ENCODE assay signal across 8 mouse cellular contexts in the genomic region with DNA sequence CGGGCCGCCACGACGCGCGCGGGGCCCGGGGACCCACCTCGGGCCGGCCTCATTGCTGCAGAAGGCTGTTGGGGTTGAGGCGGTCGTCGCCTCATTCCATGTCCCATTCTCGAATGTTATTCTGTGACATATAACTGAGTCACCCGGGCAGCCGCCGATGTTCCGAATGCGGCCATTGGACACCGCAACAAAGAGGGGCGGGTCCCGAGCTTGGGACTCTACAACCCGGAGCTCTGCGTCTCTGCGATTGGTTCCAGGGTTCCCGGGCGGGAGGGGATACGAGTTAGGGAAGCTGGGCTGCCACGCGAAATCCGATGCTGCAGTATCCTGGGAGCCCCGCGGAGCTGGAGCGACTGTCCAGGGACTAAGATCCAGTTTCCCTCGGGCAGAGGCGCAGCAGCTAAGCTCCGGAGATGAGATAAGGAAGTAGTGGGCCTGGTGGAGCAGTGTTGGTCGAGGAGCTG. TPM values are rescaled to one million over a fixed set of nuclear protein-coding genes. Genes with fewer than 3 reads are reported as not detected.
DNase-seq lines count a peak whose midpoint lies in the region; ATAC-seq lines count a peak whose summit lies in the region.

Vash2 (minus strand) TSS at position 197 of the 464 bp plus-strand sequence.

- peaks cover 75% of the 10 kb centered on the region for H3K27me3 ChIP-seq in erythroblast, embryonic 14.5 days (ENCODE audit: control insufficient read depth)
- no peaks in the 10 kb centered on the region for H3K27me3 ChIP-seq in intestine, embryonic 16.5 days (replicated peaks; ENCODE audit: control insufficient read depth, insufficient read depth, low read length)

- H3K27ac ChIP-seq in intestine, embryonic 16.5 days (ENCODE audit: low read length), result peak within 1 kb of the TSS; percentile 91

- H3K9me3 ChIP-seq in erythroblast, embryonic 14.5 days (ENCODE audit: control insufficient read depth, low read length), result peaks cover 5% of the 10 kb centered on the region; the same call in 1 of the 2 replicates
- no peaks in the 10 kb centered on the region for H3K9me3 ChIP-seq in intestine, embryonic 16.5 days (ENCODE audit: control insufficient read depth, low read length)

- H3K4me3 ChIP-seq in erythroblast, embryonic 14.5 days (replicated peaks), result peak within 1 kb of the TSS; percentile 30
- H3K4me3 ChIP-seq in intestine, embryonic 16.5 days (ENCODE audit: low read length), result peak within 1 kb of the TSS; percentile 70

- no peaks in the 10 kb centered on the region for H3K36me3 ChIP-seq in erythroblast, embryonic 14.5 days (ENCODE audit: control insufficient read depth)
- H3K36me3 ChIP-seq in intestine, embryonic 16.5 days (ENCODE audit: control insufficient read depth, insufficient read depth, low read length), result no peaks in the 10 kb centered on the region

- intact Hi-C loops in left cerebral cortex, postnatal 14 days (cut with DNase I), result no loop called here

- no peak for ATAC-seq in erythroblast, adult 5-6 weeks (replicated peaks; ENCODE audit: low FRiP score, poor library complexity, severe bottlenecking)
- peak; percentile 98 for ATAC-seq in intestine, embryonic 16.5 days
- ATAC-seq in megakaryocyte progenitor cell, adult 5-6 weeks (replicated peaks; ENCODE audit: poor library complexity), result peak; percentile 71

- H3K9ac ChIP-seq in intestine, embryonic 16.5 days (ENCODE audit: low read depth, low read length), result peak within 1 kb of the TSS; percentile 79

- no peaks in the 10 kb centered on the region for H3K4me1 ChIP-seq in erythroblast, embryonic 14.5 days (ENCODE audit: control insufficient read depth)
- H3K4me1 ChIP-seq in intestine, embryonic 16.5 days (ENCODE audit: control insufficient read depth, insufficient read depth, low read length), result peaks cover 15% of the 10 kb centered on the region

- DNase-seq in embryo, embryonic 11.5 days (ENCODE audit: low read depth, low spot score), result peak; percentile 85
- DNase-seq in gonadal fat pad, adult 2 months (ENCODE audit: low read depth), result no peak
- DNase-seq in left cerebral cortex, postnatal 14 days (ENCODE audit: low spot score in 2 of 2), result peak; percentile 78 to 79
- DNase-seq in right cerebral cortex, postnatal 25 days, result peak; percentile 61

- H3K4me2 ChIP-seq in intestine, embryonic 16.5 days (ENCODE audit: low read depth, low read length), result peak within 1 kb of the TSS; percentile 99

- WGBS in intestine, embryonic 16.5 days, result under 1% methylated on average over 38 of the region's 38 CpGs

RNA-seq across cellular contexts. Expression of gene Vash2, which starts in this region (rescaled TPM):
- polyA plus RNA-seq in erythroblast, embryonic 14.5 days (2012), result 0.11 TPM in 1 of 2 replicates, not detected in the other
- total RNA-seq in erythroblast, adult 5-6 weeks (2015; ENCODE audit: low replicate concordance), result not detected in 2 replicates
- total RNA-seq in erythroblast, adult 5-6 weeks (2017; ENCODE audit: low replicate concordance), result 0.42 TPM in 1 of 2 replicates, not detected in the other
- 12.9 and 14.4 TPM in 2 replicates for polyA plus RNA-seq in gonadal fat pad, adult 2 months (2012; rRNA removed)
- polyA plus RNA-seq in intestine, embryonic 16.5 days (2015; fragmentation: Nextera tagmentation; extraction: Ambion mirVana), result 11.9 and 12.3 TPM in 2 replicates
- total RNA-seq in left cerebral cortex, postnatal 14 days (2021), result 1 to 10 TPM; 3.3 to 4.4 TPM
- total RNA-seq in megakaryocyte progenitor cell, adult 5-6 weeks (2015), result 0.05 and 0.07 TPM in 2 replicates
- total RNA-seq in megakaryocyte progenitor cell, adult 5-6 weeks (2017), result 0.07 and 0.08 TPM in 2 replicates

Comparison
In these comparisons a context has a peak if more than half of its experiments do, and no peak if none do; other contexts are left out.
1. RNA of gene Vash2 (polyA plus RNA-seq): 12.9 to 14.4 TPM in gonadal fat pad, adult 2 months and 11.9 to 12.3 TPM in intestine, embryonic 16.5 days; 0.11 TPM in erythroblast, embryonic 14.5 days; every median in the first group is over 10 times any median in the second.
2. Peak in ATAC-seq in megakaryocyte progenitor cell, adult 5-6 weeks; RNA of the gene not detected or under 1 TPM.